ENCODE assay signal across 13 mouse cellular contexts in the genomic region with DNA sequence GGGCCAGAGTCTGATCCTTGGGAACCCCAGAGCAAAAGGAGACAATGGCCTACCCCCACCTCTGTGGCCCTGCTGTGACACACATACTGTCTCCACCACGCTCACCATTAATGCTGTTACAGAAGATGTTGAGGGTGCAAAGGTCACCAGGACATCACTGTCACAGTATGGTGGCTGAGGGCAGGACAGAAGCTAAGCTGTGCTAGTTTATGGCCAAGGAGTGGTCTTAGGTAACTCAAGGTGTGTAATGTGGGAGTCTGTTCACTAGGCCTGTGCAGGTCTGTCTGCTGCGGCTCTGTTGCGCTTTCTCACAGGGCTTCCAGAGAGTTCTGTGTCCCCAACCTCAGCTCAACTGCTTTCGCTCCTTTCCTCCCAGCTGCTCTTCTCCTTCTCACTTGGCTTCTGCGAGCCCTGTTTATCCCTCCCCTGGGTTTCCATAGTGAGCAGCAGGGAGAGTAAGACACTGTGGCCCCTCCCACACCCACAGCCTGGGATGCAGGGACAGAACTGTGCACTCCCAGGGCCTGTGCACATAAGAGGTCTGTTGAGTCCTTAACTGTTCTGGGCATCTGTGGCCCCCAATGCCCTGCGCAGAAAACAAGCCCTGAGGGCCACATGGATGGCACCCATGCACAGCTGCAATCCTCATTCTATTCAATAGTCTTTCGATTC. TPM values are rescaled to one million over a fixed set of nuclear protein-coding genes. Genes with fewer than 3 reads are reported as not detected.
DNase-seq lines count a peak whose midpoint lies in the region; ATAC-seq and TF ChIP-seq lines count a peak whose summit lies in the region.
"Had no signal": no experiment of that assay in that cellular context is flagged by ENCODE, and none has a peak within 500 bp of the region (broad histone marks: within the 10 kb centered on the region; RNA-seq: fewer than 3 reads in every experiment).

No protein-coding gene starts in this region.

- peak overlapping the region; percentile 56 for H3K27ac ChIP-seq in hindbrain, embryonic 10.5 days
- H3K27ac ChIP-seq in hindbrain, embryonic 12.5 days: no peak overlapping the region
- no peak overlapping the region for H3K27ac ChIP-seq in ES-E14 (ENCODE audit: insufficient read depth, low read depth, low read length, poor library complexity, severe bottlenecking)
- H3K27ac ChIP-seq in gastrocnemius, adult 2 months: peak overlapping the region; percentile 20; the same call in 1 of the 2 replicates
- H3K27ac ChIP-seq in intestine, postnatal 0 days (ENCODE audit: low read depth, low read length): no peak overlapping the region; the same call in 1 of the 2 replicates
- H3K27ac ChIP-seq: left cerebral cortex, adult 2 months; lung, embryonic 15.5 days; stomach, postnatal 0 days had no signal

- H3K36me3 ChIP-seq in hindbrain, embryonic 10.5 days: 0 out of 2 replicates have a peak, but pooled peaks cover 8% of the 10 kb centered on the region
- no peaks in the 10 kb centered on the region for H3K36me3 ChIP-seq in hindbrain, embryonic 12.5 days
- H3K36me3 ChIP-seq in ES-E14 (ENCODE audit: control insufficient read depth, insufficient read depth, low read length, poor library complexity, severe bottlenecking): no peaks in the 10 kb centered on the region; the same call in 1 of the 2 replicates
- 0 out of 2 replicates have a peak, but pooled peaks cover 11% of the 10 kb centered on the region for H3K36me3 ChIP-seq in intestine, postnatal 0 days (ENCODE audit: control insufficient read depth, insufficient read depth)
- H3K36me3 ChIP-seq: lung, embryonic 15.5 days had no signal

- intact Hi-C loops in gastrocnemius, adult 2 months (cut with DNase I): loop anchor here (5.0 to 10.0 kb wide), 2 partner anchors 34 to 197 kb away; partner anchors contain the start of genes Dtx3l, Hspbap1 and Parp9
- intact Hi-C loops in left cerebral cortex, postnatal 36 days (cut with DNase I): no loop called here

- TF ChIP-seq CTCF in gastrocnemius, adult 2 months (IDR thresholded peaks at IDR 0.05): no peak
- TF ChIP-seq CTCF in intestine, postnatal 0 days (IDR thresholded peaks at IDR 0.05; ENCODE audit: low read depth): no peak

- H3K27me3 ChIP-seq in hindbrain, embryonic 10.5 days (ENCODE audit: insufficient read depth, poor library complexity, severe bottlenecking): no peaks in the 10 kb centered on the region
- no peaks in the 10 kb centered on the region for H3K27me3 ChIP-seq in hindbrain, embryonic 12.5 days
- no peaks in the 10 kb centered on the region for H3K27me3 ChIP-seq in intestine, postnatal 0 days (replicated peaks; ENCODE audit: control insufficient read depth, insufficient read depth, low read length)
- H3K27me3 ChIP-seq: CH12.LX; lung, embryonic 15.5 days had no signal

- H3K4me2 ChIP-seq in hindbrain, embryonic 12.5 days (replicated peaks): no peak overlapping the region
- no peak overlapping the region for H3K4me2 ChIP-seq in intestine, postnatal 0 days (replicated peaks; ENCODE audit: low read depth)
- H3K4me2 ChIP-seq: lung, embryonic 15.5 days had no signal

- no peak for ATAC-seq in hindbrain, embryonic 12.5 days (ENCODE audit: low FRiP score)
- ATAC-seq in intestine, postnatal 0 days: peak; percentile 52; the same call in 1 of the 2 replicates
- ATAC-seq in megakaryocyte progenitor cell, adult 5-6 weeks (replicated peaks; ENCODE audit: poor library complexity): no peak

- H3K4me3 ChIP-seq in hindbrain, embryonic 10.5 days: no peak overlapping the region
- H3K4me3 ChIP-seq in hindbrain, embryonic 12.5 days: no peak overlapping the region
- no peak overlapping the region for H3K4me3 ChIP-seq in ES-E14 (ENCODE audit: insufficient read depth in 1 of 2, low read depth in 1 of 2, low read length in 2 of 2, poor library complexity in 1 of 2, severe bottlenecking in 1 of 2)
- no peak overlapping the region for H3K4me3 ChIP-seq in gastrocnemius, adult 2 months
- no peak overlapping the region for H3K4me3 ChIP-seq in intestine, postnatal 0 days (ENCODE audit: low read depth, low read length)
- H3K4me3 ChIP-seq: left cerebral cortex, adult 2 months; lung, embryonic 15.5 days had no signal

- in situ Hi-C loops in ES-E14 (cut with MboI; ENCODE audit: low sequenced_read_pairs in 2 of 2, unreplicated experiment in 2 of 2): no loop called here

- no peak overlapping the region for H3K9ac ChIP-seq in hindbrain, embryonic 12.5 days
- no peak overlapping the region for H3K9ac ChIP-seq in ES-E14 (ENCODE audit: insufficient read depth, low read depth, low read length, poor library complexity, severe bottlenecking)
- H3K9ac ChIP-seq in intestine, postnatal 0 days (ENCODE audit: low read depth, low read length): no peak overlapping the region
- H3K9ac ChIP-seq: lung, embryonic 15.5 days had no signal

- H3K9me3 ChIP-seq in hindbrain, embryonic 10.5 days: no peaks in the 10 kb centered on the region
- no peaks in the 10 kb centered on the region for H3K9me3 ChIP-seq in hindbrain, embryonic 12.5 days (replicated peaks)
- H3K9me3 ChIP-seq in ES-E14 (ENCODE audit: control insufficient read depth, insufficient read depth, low read depth, low read length): no peaks in the 10 kb centered on the region
- no peaks in the 10 kb centered on the region for H3K9me3 ChIP-seq in intestine, postnatal 0 days (ENCODE audit: control insufficient read depth)
- H3K9me3 ChIP-seq: lung, embryonic 15.5 days had no signal

- WGBS in hindbrain, embryonic 10.5 days: 61% methylated on average over 7 of the region's 7 CpGs
- WGBS in hindbrain, embryonic 12.5 days: 56% methylated on average over 7 of the region's 7 CpGs
- 75% methylated on average over 7 of the region's 7 CpGs for WGBS in intestine, postnatal 0 days

- H3K4me1 ChIP-seq in hindbrain, embryonic 10.5 days (replicated peaks): peaks cover 9% of the 10 kb centered on the region
- peaks cover 13% of the 10 kb centered on the region for H3K4me1 ChIP-seq in hindbrain, embryonic 12.5 days
- H3K4me1 ChIP-seq in ES-E14 (ENCODE audit: control insufficient read depth in 2 of 2, insufficient read depth in 2 of 2, low read length in 2 of 2, poor library complexity in 1 of 2): peaks cover 0 to 4% of the 10 kb centered on the region in 2 experiments; a peak in 1 of 4 replicates
- no peaks in the 10 kb centered on the region for H3K4me1 ChIP-seq in intestine, postnatal 0 days (replicated peaks; ENCODE audit: control insufficient read depth, insufficient read depth, low read length)

- DNase-seq in hindbrain, embryonic 10.5 days (ENCODE audit: low spot score): no peak
- DNase-seq in ES-E14 (ENCODE audit: low read depth, low spot score): peak; percentile 7
- peak; percentile 43 for DNase-seq in gastrocnemius, adult 2 months
- DNase-seq in spleen, postnatal 14 days (ENCODE audit: low spot score in 2 of 2): no peak
- DNase-seq in left cerebral cortex, postnatal 36 days (ENCODE audit: low spot score in 2 of 2): no peak
- DNase-seq: right cerebral cortex, postnatal 25 days had no signal

TF ChIP-seq in ES-E14, 5 proteins besides CTCF, POLR2A, EP300 and RAD21:
- TF ChIP-seq CHD2 (IDR thresholded peaks at IDR 0.05; ENCODE audit: low read depth, low read length) (no peak), HCFC1 (IDR thresholded peaks at IDR 0.05; ENCODE audit: borderline replicate concordance, insufficient read depth, low read length) (no peak), MAFK (IDR thresholded peaks at IDR 0.05; ENCODE audit: insufficient read depth, low read depth, low read length) (no peak), ZC3H11A (IDR thresholded peaks at IDR 0.05; ENCODE audit: borderline replicate concordance, low read depth, low read length) (no peak), ZNF384 (IDR thresholded peaks at IDR 0.05; ENCODE audit: low read depth, low read length) (no peak)

RNA-seq across cellular contexts. Expression of gene Dirc2, which starts 30.9 kb away (rescaled TPM):
- 15.2 and 17.3 TPM in 2 replicates for polyA plus RNA-seq in hindbrain, embryonic 10.5 days (2016; fragmentation: Nextera tagmentation; extraction: Ambion mirVana)
- 32.4 and 32.9 TPM in 2 replicates for polyA plus RNA-seq in hindbrain, embryonic 12.5 days (2016; fragmentation: Nextera tagmentation; extraction: Ambion mirVana)
- 30.4 and 53.5 TPM in 2 replicates for total RNA-seq in ES-E14 (2012; rRNA removed)
- 10 to 100 TPM; 53.7 to 70.8 TPM for total RNA-seq in gastrocnemius, adult 2 months (2021)
- 20.4 and 22.0 TPM in 2 replicates for polyA plus RNA-seq in intestine, postnatal 0 days (2015; fragmentation: Nextera tagmentation; extraction: Ambion mirVana)
- total RNA-seq in megakaryocyte progenitor cell, adult 5-6 weeks (2015): 24.3 and 25.5 TPM in 2 replicates
- total RNA-seq in megakaryocyte progenitor cell, adult 5-6 weeks (2017): 13.2 and 15.3 TPM in 2 replicates
- total RNA-seq in left cerebral cortex, postnatal 36 days (2021): 10 to 100 TPM; 64.1 to 74.7 TPM

RNA-seq across cellular contexts. Expression of gene Hspbap1, which starts 31.9 kb away (rescaled TPM):
- polyA plus RNA-seq in hindbrain, embryonic 10.5 days (2016; fragmentation: Nextera tagmentation; extraction: Ambion mirVana): 24.1 and 25.0 TPM in 2 replicates
- polyA plus RNA-seq in hindbrain, embryonic 12.5 days (2016; fragmentation: Nextera tagmentation; extraction: Ambion mirVana): 21.4 and 21.5 TPM in 2 replicates
- total RNA-seq in ES-E14 (2012; rRNA removed): 71.9 and 73.5 TPM in 2 replicates
- 1 to 10 TPM; 3.1 to 3.3 TPM for total RNA-seq in gastrocnemius, adult 2 months (2021)
- polyA plus RNA-seq in intestine, postnatal 0 days (2015; fragmentation: Nextera tagmentation; extraction: Ambion mirVana): 8.0 and 9.5 TPM in 2 replicates
- 1.2 and 3.6 TPM in 2 replicates for total RNA-seq in megakaryocyte progenitor cell, adult 5-6 weeks (2015)
- total RNA-seq in megakaryocyte progenitor cell, adult 5-6 weeks (2017): 3.8 and 4.1 TPM in 2 replicates
- 1 to 10 TPM; 6.1 to 7.1 TPM for total RNA-seq in left cerebral cortex, postnatal 36 days (2021)

Comparison
In these comparisons a context has a peak if more than half of its experiments do, and no peak if none do; other contexts are left out.
1. H3K27ac ChIP-seq: peak in hindbrain, embryonic 10.5 days (single experiment) and gastrocnemius, adult 2 months (single experiment); none in hindbrain, embryonic 12.5 days (single experiment), ES-E14 (single experiment) and intestine, postnatal 0 days (single experiment).
2. DNase-seq: peak in ES-E14 (single experiment) and gastrocnemius, adult 2 months (single experiment); none in hindbrain, embryonic 10.5 days (single experiment), spleen, postnatal 14 days (0 of 2) and left cerebral cortex, postnatal 36 days (0 of 2).